Mouse (Mus musculus) B cell, adult 2 months (primary cell): ENCODE measurements around the gene Zfp366.

Experiments
- DNase-seq, 2 experiments: peaks; one replicate each; pipeline ENCODE4 v3.0.0; 2022

Zfp366 gene

GRCm38 (mm10) chr13:99258677-99259076 is 74.1 kb downstream of the Zfp366 start:
- no peak for DNase-seq

GRCm38 (mm10) chr13:99259502-99260174 is 75.0 kb downstream of the Zfp366 start:
- no peak for DNase-seq

DNA sequence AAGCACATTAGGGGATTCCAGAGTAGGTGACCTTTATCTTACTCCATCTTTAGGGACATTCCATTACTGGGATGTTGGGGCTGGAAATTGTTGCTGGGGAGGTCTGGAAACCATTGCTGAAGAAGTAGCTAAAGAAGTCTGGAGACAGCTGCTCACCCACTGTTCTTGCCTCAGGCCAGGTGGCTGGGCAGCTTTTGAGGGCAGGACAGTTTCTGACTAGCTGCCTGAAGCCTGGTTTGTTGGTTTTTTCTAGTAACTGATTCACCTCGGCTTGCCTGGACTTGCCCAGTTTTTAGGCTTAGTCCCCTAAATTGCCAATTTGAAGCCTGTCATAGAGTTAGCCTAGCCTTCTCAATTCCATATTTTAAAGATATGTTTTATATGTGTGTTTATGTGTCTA is 77.8 kb downstream of the Zfp366 start:
- no peak for DNase-seq

GRCm38 (mm10) chr13:99263159-99263783 is 78.6 kb downstream of the Zfp366 start:
- no peak for DNase-seq

DNA sequence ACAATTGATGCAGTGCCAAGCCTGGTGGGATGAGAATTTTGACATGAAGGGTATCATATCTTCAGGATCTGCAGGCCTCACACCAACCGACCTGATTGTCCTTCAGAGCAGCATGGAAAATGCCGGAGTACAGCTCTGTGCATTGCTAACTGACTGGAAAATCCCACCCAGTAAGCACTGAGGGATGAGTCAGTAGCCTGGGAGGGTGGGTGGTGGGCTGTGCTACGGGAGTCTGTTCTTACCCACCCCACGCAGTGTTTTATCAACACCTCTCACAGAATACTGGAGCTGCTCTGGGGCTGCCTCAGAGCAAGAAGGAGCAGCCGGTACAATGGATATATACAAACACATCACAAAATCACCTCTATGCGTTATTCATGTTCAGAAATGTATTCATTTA is 79.9 kb downstream of the Zfp366 start:
- no peak for DNase-seq

DNA sequence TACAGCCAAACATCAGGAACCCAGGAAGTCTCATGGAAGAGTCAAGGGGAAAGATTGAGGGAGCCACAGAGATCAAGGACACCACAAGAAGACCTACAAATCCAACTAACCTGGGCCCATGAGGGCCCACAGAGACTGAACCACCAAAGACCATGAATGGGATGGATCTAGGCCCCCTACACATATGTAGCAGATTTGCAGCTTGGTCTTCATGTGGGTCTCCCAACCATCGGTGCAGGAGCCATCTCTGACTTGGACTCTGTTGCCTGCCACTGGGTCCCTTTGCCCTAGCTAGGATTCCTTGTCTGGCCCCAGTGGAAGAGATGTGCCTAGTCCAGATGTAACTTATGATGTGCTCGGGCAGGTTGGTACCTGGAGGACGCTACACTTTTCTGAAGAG is 87.4 kb downstream of the Zfp366 start:
- DNase-seq = no peak

DNA sequence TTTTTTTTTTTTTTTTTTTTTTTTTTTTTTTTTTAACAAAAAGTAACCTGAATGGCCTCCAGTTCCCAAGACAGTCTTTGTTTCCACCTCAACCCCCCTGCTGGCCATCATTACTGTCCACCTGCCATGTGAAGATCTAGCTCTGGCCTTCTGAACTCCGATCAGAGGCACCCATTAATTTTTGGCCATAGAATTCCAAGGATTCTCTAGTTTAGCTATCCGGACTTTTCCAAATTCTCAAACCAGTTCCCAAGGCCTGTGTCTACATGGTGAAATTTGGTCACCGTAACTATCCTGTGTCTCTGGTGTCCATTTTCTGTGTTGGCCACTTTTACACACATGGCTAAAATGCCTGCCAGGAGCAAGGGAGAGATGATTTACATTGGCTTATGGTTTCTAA is 92.9 kb downstream of the Zfp366 start:
- DNase-seq = no peak

DNA sequence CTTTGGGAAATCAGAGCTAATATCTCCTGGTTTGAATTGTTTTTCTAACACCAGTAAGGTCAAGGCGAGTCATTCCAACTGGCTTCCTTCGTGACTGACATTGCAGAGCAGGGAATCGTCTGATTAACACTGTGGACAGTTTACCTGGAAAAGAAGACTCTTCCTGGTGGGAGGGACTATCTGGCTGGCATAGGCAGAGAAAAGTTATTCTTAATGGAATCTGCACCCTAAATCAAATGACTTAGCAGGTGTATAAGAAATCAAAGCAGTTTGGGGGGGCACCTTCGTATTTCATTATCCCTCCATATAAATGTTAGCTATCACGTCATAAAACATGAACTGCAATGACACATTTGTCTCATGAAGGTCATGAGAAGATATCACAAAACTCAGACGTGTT is 93.9 kb downstream of the Zfp366 start:
- DNase-seq = no peak

- DNase-seq = no peak
Observed at GRCm38 (mm10) chr13:99279351-99279750, 94.7 kb downstream of the Zfp366 start.

DNA sequence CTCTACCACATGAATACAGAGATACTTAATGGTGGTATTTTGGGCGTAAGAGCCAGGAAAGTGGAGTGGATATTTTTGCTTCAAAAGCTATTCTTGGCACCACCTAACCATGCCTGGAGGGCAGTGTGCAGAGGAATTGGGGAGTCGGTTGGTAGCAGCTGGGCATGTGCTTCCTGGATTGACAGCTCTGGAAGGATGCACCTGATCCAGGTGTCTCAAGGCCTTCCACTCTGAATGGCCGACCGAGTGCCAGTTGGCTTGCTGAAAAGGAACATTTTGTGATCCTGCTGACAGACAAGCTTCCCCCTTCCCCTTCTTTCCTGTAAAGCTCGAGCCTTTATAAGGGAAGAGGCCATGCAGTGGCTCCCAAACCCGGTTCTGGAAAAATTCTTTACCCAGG is 98.3 kb downstream of the Zfp366 start:
- DNase-seq = no peak

DNA sequence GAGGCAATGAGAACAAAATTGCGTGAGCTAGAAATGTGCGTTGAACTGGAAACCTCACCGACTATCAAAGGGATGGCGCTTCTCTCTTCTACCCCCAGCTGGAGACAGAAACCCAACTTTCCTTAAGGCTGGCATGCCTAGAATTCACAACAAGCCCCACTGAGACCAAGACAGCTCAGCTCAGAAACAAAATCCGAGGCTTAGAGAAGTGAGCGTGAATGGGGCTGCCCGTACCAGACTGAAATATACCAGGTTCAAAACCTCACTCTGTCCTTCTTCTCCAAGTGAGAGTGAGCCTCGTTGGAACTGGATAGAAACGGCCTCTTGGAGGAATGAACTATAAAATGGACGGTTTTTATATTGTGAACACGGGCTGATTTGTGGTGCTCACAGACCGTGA is 99.3 kb downstream of the Zfp366 start:
- no peak for DNase-seq

DNA sequence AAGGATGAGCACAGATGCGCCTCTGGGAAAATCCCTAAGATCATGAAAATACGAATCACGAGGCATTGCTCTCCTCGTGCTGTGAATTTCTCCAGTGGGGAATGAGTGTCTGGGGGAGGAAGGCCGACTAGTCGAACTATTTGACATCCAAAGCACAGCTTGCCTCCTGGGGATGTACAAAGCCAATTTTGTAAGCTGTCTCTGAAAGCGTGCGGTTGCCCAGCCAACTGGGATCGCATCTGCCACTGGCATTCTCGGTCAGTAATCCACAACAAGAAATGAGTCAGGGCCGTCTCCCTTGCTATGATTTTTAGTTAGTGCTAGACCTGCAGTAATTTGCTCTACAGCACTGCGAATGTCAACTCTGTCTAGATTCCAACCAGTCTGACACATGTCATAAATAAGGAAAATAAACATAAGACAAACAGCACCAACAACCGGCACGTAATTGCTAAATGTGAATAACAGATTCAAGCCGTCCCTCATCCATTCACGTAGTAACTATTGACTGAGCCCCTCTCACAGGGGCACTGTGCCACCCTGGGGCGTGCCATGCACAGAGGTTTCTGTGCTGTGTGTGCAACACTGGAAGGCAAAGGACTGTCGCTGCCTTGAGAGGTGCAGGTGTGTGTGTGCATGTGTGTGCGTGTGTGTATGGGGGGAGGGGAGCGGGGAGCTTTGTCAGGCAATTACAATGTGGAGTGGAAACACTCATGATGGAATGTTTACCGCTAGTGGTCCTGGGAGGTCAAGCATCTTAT is 100.0 kb downstream of the Zfp366 start:
- DNase-seq = no peak

- DNase-seq = no peak
Observed at GRCm38 (mm10) chr13:99285241-99285640, 100.6 kb downstream of the Zfp366 start.

- no peak for DNase-seq
Observed at GRCm38 (mm10) chr13:99287207-99287606, 102.6 kb downstream of the Zfp366 start.

DNA sequence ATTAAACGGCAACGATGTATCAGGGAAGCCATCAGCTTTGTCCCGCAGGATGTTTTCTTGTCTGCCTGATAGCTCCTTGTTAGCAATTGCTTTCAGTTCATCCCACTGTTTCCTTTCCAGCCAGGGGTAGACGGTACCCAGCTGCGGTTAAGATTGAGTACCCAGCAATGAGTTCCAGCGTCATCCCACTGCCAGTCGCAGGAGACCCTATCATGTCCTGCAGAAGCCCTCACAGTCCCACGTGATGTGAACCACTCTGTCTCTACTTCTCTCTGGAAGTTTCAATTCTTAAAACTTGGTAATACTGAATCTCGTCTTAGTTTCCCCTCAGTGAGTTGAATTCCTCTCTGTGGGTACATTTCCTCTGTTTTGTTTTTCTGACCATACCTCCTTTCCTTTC is 103.2 kb downstream of the Zfp366 start:
- no peak for DNase-seq

DNA sequence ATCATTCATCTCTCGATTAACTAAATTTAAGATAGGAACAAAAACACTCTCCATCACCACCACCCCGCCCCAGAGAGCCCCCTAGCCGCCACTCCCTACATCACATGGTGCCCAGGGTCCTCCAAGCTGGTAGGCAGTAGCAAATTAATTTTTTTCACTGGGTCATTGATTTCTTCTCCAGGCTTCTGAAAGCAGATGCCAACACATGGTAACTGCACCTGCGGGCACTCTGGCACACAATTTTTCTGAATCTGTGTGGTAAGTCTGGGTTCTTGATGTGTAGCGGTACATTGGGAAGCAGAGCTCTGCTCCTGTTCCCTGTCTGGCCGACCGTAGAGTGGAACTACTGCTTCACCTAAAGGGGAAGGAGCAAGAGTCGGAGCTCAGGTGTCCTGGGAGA is 106.1 kb downstream of the Zfp366 start:
- DNase-seq = no peak

- no peak for DNase-seq
Observed at GRCm38 (mm10) chr13:99294176-99294575, 109.6 kb downstream of the Zfp366 start.

- no peak for DNase-seq
Observed at GRCm38 (mm10) chr13:99299921-99300320, 115.3 kb downstream of the Zfp366 start.
